Mouse (Mus musculus) limb, embryonic 13.5 days (tissue): ENCODE results near the gene Dnase1l3. TPM values are rescaled to one million over a fixed set of nuclear protein-coding genes. Genes with fewer than 3 reads are reported as not detected.

Experiments
- ATAC-seq: fragments of 200-750 bp; cut with Nextera tagmentation; 2 replicates; pipeline ENCODE4 v1.8.0; 2017; ENCODE audit warnings: low read depth, moderate number of reproducible peaks, moderate TSS enrichment; ENCODE audit not compliant: low FRiP score
- H3K27ac ChIP-seq: fragments of 300-500 bp; sonication (generic); 2 replicates; pipeline ENCODE4 v1.5.1; 2015; ENCODE audit warnings: inconsistent platforms, mild to moderate bottlenecking, moderate library complexity
- H3K27me3 ChIP-seq: fragments of 300-500 bp; sonication (generic); 2 replicates; pipeline ENCODE4 v1.6.1; 2015; ENCODE audit warnings: mild to moderate bottlenecking, inconsistent platforms
- H3K36me3 ChIP-seq: fragments of 300-500 bp; sonication (generic); 2 replicates; pipeline ENCODE4 v1.6.1; 2015; ENCODE audit warnings: inconsistent platforms, mild to moderate bottlenecking, moderate library complexity
- H3K4me1 ChIP-seq: fragments of 300-500 bp; sonication (generic); 2 replicates; pipeline ENCODE4 v1.6.1; 2015; ENCODE audit warnings: inconsistent platforms
- H3K4me2 ChIP-seq: fragments of 300-500 bp; sonication (generic); replicated peaks from 2 replicates; pipeline ENCODE4 v1.6.1; 2015; ENCODE audit warnings: inconsistent platforms, mild to moderate bottlenecking, moderate library complexity
- H3K4me3 ChIP-seq: fragments of 300-500 bp; sonication (generic); 2 replicates; pipeline ENCODE4 v1.5.1; 2015; ENCODE audit warnings: moderate library complexity, mild to moderate bottlenecking, inconsistent platforms
- H3K9ac ChIP-seq: fragments of 300-500 bp; sonication (generic); 2 replicates; pipeline ENCODE4 v1.6.1; 2015; ENCODE audit warnings: mild to moderate bottlenecking, inconsistent platforms
- H3K9me3 ChIP-seq: fragments of 300-500 bp; sonication (generic); 2 replicates; pipeline ENCODE4 v1.6.1; 2016; ENCODE audit warnings: inconsistent platforms
- WGBS: fragments of 180-500 bp; shearing (Covaris S2); methylation state at CpG from one replicate; pipeline ENCODE4 v1.1.7; 2015; 5-methylcytosine and 5-hydroxymethylcytosine counted together
- polyA plus RNA-seq: library from polyadenylated mRNA; unstranded; fragments of >200 nt; fragmentation: Nextera tagmentation; extraction: Ambion mirVana; gene quantifications from 2 replicates; pipeline ENCODE4 v1.2.1, GENCODE M21; 2015

Gene Dnase1l3
- polyA plus RNA-seq, 1 experiment from 2014 or later, result 0.10 TPM

- Histone ChIP-seq H3K36me3 (peaks cover 97% of the 10 kb centered on the region), H3K27ac (no peak overlapping the region), H3K4me1 (no peaks in the 10 kb centered on the region), H3K27me3 (no peaks in the 10 kb centered on the region), H3K9ac (no peak overlapping the region), H3K4me3 (no peak overlapping the region), H3K4me2 (no peak overlapping the region), H3K9me3 (no peaks in the 10 kb centered on the region)
- 89% methylated on average over 5 of the region's 5 CpGs for WGBS
- no peak for ATAC-seq
Observed at GRCm38 (mm10) chr14:7919309-7919708, 75.1 kb downstream of the Dnase1l3 start.

GRCm38 (mm10) chr14:7918150-7918991 lies 76.0 kb downstream of the Dnase1l3 start:
- no peak overlapping the region for H3K27ac ChIP-seq
- no peak overlapping the region for H3K4me3 ChIP-seq
- no peak overlapping the region for H3K4me2 ChIP-seq
- no peaks in the 10 kb centered on the region for H3K27me3 ChIP-seq
- H3K36me3 ChIP-seq, result peaks cover 95% of the 10 kb centered on the region
- 78% methylated on average over 6 of the region's 6 CpGs for WGBS
- no peak overlapping the region for H3K9ac ChIP-seq
- no peak for ATAC-seq
- H3K9me3 ChIP-seq, result no peaks in the 10 kb centered on the region
- peaks cover 9% of the 10 kb centered on the region for H3K4me1 ChIP-seq

Other genes with a start within 250 kb of the Dnase1l3 start
- gene Gm26661, start 203.0 kb downstream of the Dnase1l3 start, polyA plus RNA-seq, result not detected in 2 replicates
- 44.2 and 45.3 TPM in 2 replicates for gene Flnb, start 176.6 kb downstream of the Dnase1l3 start, polyA plus RNA-seq
- gene Gm45521, start 37.3 kb downstream of the Dnase1l3 start, polyA plus RNA-seq, result not detected in 2 replicates
- 19.8 and 23.1 TPM in 2 replicates for gene Abhd6, start 8.3 kb upstream of the Dnase1l3 start, polyA plus RNA-seq
- gene Rpp14, start 85.8 kb upstream of the Dnase1l3 start, polyA plus RNA-seq, result 53.7 and 55.8 TPM in 2 replicates
- gene Pxk, start 103.6 kb upstream of the Dnase1l3 start, polyA plus RNA-seq, result 30.1 and 31.5 TPM in 2 replicates
- gene Pdhb, start 178.5 kb upstream of the Dnase1l3 start, polyA plus RNA-seq, result 206 and 208 TPM in 2 replicates
- 7.8 and 11.5 TPM in 2 replicates for gene Kctd6, start 219.6 kb upstream of the Dnase1l3 start, polyA plus RNA-seq